In the genomic region with DNA sequence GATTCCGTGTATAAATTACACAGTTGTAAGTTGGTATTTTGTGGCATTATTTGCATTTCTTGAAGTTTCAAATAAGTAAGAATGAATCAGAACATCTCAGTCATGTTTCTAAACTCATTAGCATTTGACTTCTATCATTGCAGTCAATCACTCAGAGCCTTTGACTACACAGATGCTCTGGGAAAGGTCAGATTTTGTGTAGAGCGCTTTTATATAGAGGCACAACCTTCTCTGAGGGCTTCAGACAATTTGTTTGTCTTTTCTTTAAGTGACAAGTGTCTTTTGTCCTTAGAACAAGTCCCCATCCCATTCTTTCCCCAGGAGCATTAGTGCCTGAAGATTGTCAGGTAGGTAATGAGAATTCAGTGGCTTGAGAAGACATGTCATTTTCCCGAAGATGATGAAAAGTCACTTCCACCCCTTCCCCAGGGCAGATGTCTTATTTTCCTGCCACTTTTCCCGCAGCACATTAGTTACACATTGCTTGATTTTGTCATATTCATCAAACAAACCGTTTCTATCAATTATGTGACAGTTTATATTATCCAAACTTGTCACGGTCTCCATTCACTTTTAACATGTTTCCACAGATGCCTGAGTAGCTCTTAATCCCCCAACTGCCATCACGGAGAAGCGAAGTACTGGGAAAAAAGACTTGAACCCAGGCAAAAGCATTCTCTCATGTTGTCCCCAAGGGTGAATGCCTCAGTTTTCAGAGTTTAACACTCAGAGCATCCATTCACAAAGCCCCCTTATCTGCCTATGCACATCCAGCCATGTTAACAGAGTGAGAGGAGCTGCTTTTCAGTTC, we compare ENCODE assay signal across 13 mouse cellular contexts.
"Had no signal": no experiment of that assay in that cellular context is flagged by ENCODE, and none has a peak within 500 bp of the region (broad histone marks: within the 10 kb centered on the region; RNA-seq: fewer than 3 reads in every experiment).

No protein-coding gene starts in this region.

- H3K9ac ChIP-seq: liver, embryonic 15.5 days; neural tube, embryonic 12.5 days had no signal

- H3K4me3 ChIP-seq: layer of hippocampus, adult 2 months; limb, embryonic 10.5 days; liver, embryonic 15.5 days; megakaryocyte, embryonic 14.5 days; neural tube, embryonic 12.5 days had no signal

- H3K9me3 ChIP-seq: limb, embryonic 10.5 days; liver, embryonic 15.5 days; neural tube, embryonic 12.5 days had no signal

- H3K36me3 ChIP-seq: limb, embryonic 10.5 days; liver, embryonic 15.5 days; neural tube, embryonic 12.5 days had no signal

- H3K27me3 ChIP-seq: liver, embryonic 15.5 days; megakaryocyte, embryonic 14.5 days; neural tube, embryonic 12.5 days had no signal

- H3K27ac ChIP-seq: layer of hippocampus, adult 2 months; limb, embryonic 10.5 days; liver, embryonic 15.5 days; macrophage; neural tube, embryonic 12.5 days; stomach, postnatal 0 days had no signal

- H3K4me1 ChIP-seq: limb, embryonic 10.5 days; liver, embryonic 15.5 days; megakaryocyte, embryonic 14.5 days; neural tube, embryonic 12.5 days had no signal

- H3K4me2 ChIP-seq: liver, embryonic 11.5 days; liver, embryonic 15.5 days; neural tube, embryonic 12.5 days had no signal

- DNase-seq: kidney, postnatal 10 days; kidney, postnatal 4 days; lung, adult 2 months; lung, postnatal 10 days; thymus, postnatal 4 days had no signal
